Mouse (Mus musculus): ENCODE measurements around the gene Dcun1d1. TPM values are rescaled to one million over a fixed set of nuclear protein-coding genes. Genes with fewer than 3 reads are reported as not detected.

Dcun1d1 gene
- polyA plus RNA-seq (2014; fragmentation: Illumina TruSeq; extraction: RNeasy Lipid Tissue Mini Kit (QIAGEN cat#74804); ENCODE audit: low read depth, low replicate concordance): 59.6 TPM

DNA sequence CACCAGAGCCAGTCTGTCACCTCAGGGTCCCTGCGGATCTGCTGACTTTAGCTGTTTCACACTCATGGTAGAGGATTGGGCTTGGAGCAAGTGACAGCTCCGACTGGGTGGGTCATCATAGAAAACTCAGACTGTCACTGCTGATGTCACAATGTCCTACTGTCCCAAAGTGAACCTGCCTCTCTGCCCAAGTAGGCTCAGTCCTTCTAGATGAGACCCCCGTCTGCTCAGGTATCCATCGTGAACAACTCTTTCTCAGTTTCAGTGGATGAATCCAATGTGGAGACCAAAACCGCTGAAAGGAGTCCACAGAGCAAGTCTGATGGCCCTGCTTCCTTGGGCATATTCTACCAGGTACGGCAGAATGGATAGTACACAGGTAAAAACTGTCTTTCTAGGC lies at the start of gene Dcun1d1:
Gene Dcun1d1, minus strand, starts transcription at position 101 of the 400 bp plus-strand sequence.

Other genes with a start within 250 kb of the Dcun1d1 start
- 30.9 TPM for gene Atp11b, start 183.3 kb downstream of the Dcun1d1 start, polyA plus RNA-seq (2014; fragmentation: Illumina TruSeq; extraction: RNeasy Lipid Tissue Mini Kit (QIAGEN cat#74804); ENCODE audit: low read depth, low replicate concordance)
- gene Mccc1, start 63.2 kb upstream of the Dcun1d1 start, polyA plus RNA-seq (2014; fragmentation: Illumina TruSeq; extraction: RNeasy Lipid Tissue Mini Kit (QIAGEN cat#74804); ENCODE audit: low read depth, low replicate concordance): 76.3 TPM
- 0.53 TPM for gene Ccdc144b, start 116.1 kb upstream of the Dcun1d1 start, polyA plus RNA-seq (2014; fragmentation: Illumina TruSeq; extraction: RNeasy Lipid Tissue Mini Kit (QIAGEN cat#74804); ENCODE audit: low read depth, low replicate concordance)
- 43.0 TPM for gene Acad9, start 128.5 kb upstream of the Dcun1d1 start, polyA plus RNA-seq (2014; fragmentation: Illumina TruSeq; extraction: RNeasy Lipid Tissue Mini Kit (QIAGEN cat#74804); ENCODE audit: low read depth, low replicate concordance)
- 6.2 TPM for gene D3Ertd254e, start 213.6 kb upstream of the Dcun1d1 start, polyA plus RNA-seq (2014; fragmentation: Illumina TruSeq; extraction: RNeasy Lipid Tissue Mini Kit (QIAGEN cat#74804); ENCODE audit: low read depth, low replicate concordance)